ENCODE assay signal across 8 mouse cellular contexts in genomic region chr1:178318002-178318388, GRCm38 (mm10). TPM values are rescaled to one million over a fixed set of nuclear protein-coding genes. Genes with fewer than 3 reads are reported as not detected.
DNase-seq lines count a peak whose midpoint lies in the region; ATAC-seq and TF ChIP-seq lines count a peak whose summit lies in the region.

No protein-coding gene starts in this region.

- peaks cover 17% of the 10 kb centered on the region for H3K4me1 ChIP-seq in heart, embryonic 12.5 days (replicated peaks)
- H3K4me1 ChIP-seq in forebrain, embryonic 13.5 days, result peaks cover 30% of the 10 kb centered on the region
- peaks cover 57% of the 10 kb centered on the region for H3K4me1 ChIP-seq in megakaryocyte, embryonic 14.5 days

- intact Hi-C loops in heart, postnatal 36 days (cut with DNase I), result loop anchor here (1.0 to 2.0 kb wide), 3 partner anchors 18 to 87 kb away; no protein-coding TSS in a partner anchor

- H3K4me2 ChIP-seq in heart, embryonic 12.5 days, result peak overlapping the region; percentile 68
- peak overlapping the region; percentile 88 for H3K4me2 ChIP-seq in forebrain, embryonic 13.5 days

- no peaks in the 10 kb centered on the region for H3K27me3 ChIP-seq in heart, embryonic 12.5 days (replicated peaks)
- no peaks in the 10 kb centered on the region for H3K27me3 ChIP-seq in Patski
- H3K27me3 ChIP-seq in forebrain, embryonic 13.5 days, result no peaks in the 10 kb centered on the region
- no peaks in the 10 kb centered on the region for H3K27me3 ChIP-seq in megakaryocyte, embryonic 14.5 days (replicated peaks)

- TF ChIP-seq CTCF in Patski (IDR thresholded peaks at IDR 0.05), result no peak

- H3K9me3 ChIP-seq in heart, embryonic 12.5 days (replicated peaks), result no peaks in the 10 kb centered on the region
- H3K9me3 ChIP-seq in forebrain, embryonic 13.5 days (replicated peaks), result no peaks in the 10 kb centered on the region
- no peaks in the 10 kb centered on the region for H3K9me3 ChIP-seq in megakaryocyte, embryonic 14.5 days

- H3K27ac ChIP-seq in heart, embryonic 12.5 days (ENCODE audit: poor library complexity, severe bottlenecking), result peak overlapping the region; percentile 100
- H3K27ac ChIP-seq in forebrain, embryonic 13.5 days, result peak overlapping the region; percentile 100

- WGBS in heart, embryonic 12.5 days, result under 1% methylated on average over 17 of the region's 17 CpGs
- WGBS in forebrain, embryonic 13.5 days, result under 1% methylated on average over 17 of the region's 17 CpGs

- CTCF ChIA-PET in Patski (lab: Charles Lee), result interaction anchor here (1.4 kb wide), 2 partner anchors 114 to 146 kb away, joined by 3 to 5 read pairs; no protein-coding TSS in a partner anchor

- in situ Hi-C loops in Patski (cut with MboI; ENCODE audit: low pct_unique_long_range_greater_than_20kb), result loop anchor here (25.0 kb wide), 1 partner anchor 381 kb away; no protein-coding TSS in a partner anchor

- H3K36me3 ChIP-seq in heart, embryonic 12.5 days, result peaks cover 20% of the 10 kb centered on the region
- H3K36me3 ChIP-seq in forebrain, embryonic 13.5 days (ENCODE audit: poor library complexity, severe bottlenecking), result peaks cover 20% of the 10 kb centered on the region
- H3K36me3 ChIP-seq in megakaryocyte, embryonic 14.5 days (replicated peaks; ENCODE audit: low read length), result peaks cover 35% of the 10 kb centered on the region

- no peak for DNase-seq in heart, postnatal 36 days
- no peak for DNase-seq in Patski (ENCODE audit: low read depth, low spot score)
- DNase-seq in kidney, postnatal 14 days, result peak; percentile 92
- DNase-seq in Muller cell, postnatal 12 days (ENCODE audit: inconsistent ontology term), result no peak
- DNase-seq in cerebellum, postnatal 14 days, result no peak

- H3K9ac ChIP-seq in heart, embryonic 12.5 days, result peak overlapping the region; percentile 83
- peak overlapping the region; percentile 92 for H3K9ac ChIP-seq in forebrain, embryonic 13.5 days

- ATAC-seq in heart, embryonic 12.5 days (ENCODE audit: insufficient number of reproducible peaks, low FRiP score), result peak; percentile 83
- ATAC-seq in Patski, result peak; percentile 37
- ATAC-seq in forebrain, embryonic 13.5 days, result peak; percentile 80

- peak overlapping the region; percentile 65 for H3K4me3 ChIP-seq in heart, embryonic 12.5 days
- H3K4me3 ChIP-seq in forebrain, embryonic 13.5 days, result peak overlapping the region; percentile 67
- peak overlapping the region; percentile 97 for H3K4me3 ChIP-seq in megakaryocyte, embryonic 14.5 days (replicated peaks)

- POLR2A ChIA-PET in Patski (lab: Charles Lee), result interaction anchor here (0.6 to 9.2 kb wide), 4 partner anchors 18 to 168 kb away, joined by 3 to 80 read pairs (median 4); partner anchors contain the start of gene Hnrnpu

RNA-seq across cellular contexts. Expression of gene Cox20, which starts 0.9 kb away (rescaled TPM):
- 200 and 201 TPM in 2 replicates for polyA plus RNA-seq in heart, embryonic 12.5 days (2016; fragmentation: Nextera tagmentation; extraction: Ambion mirVana)
- 100 to 1,000 TPM; 105 to 109 TPM for total RNA-seq in heart, postnatal 36 days (2021)
- polyA plus RNA-seq in Patski (2021), result 98.4 TPM
- 146 and 191 TPM in 2 replicates for polyA plus RNA-seq in forebrain, embryonic 13.5 days (2015; fragmentation: Nextera tagmentation; extraction: Ambion mirVana)
- 17.2 TPM in 1 of 2 replicates, not detected in the other for polyA plus RNA-seq in megakaryocyte, embryonic 14.5 days (2012; ENCODE audit: insufficient read depth, low replicate concordance)

RNA-seq across cellular contexts. Expression of gene Hnrnpu, which starts 19.6 kb away (rescaled TPM):
- 482 and 495 TPM in 2 replicates for polyA plus RNA-seq in heart, embryonic 12.5 days (2016; fragmentation: Nextera tagmentation; extraction: Ambion mirVana)
- total RNA-seq in heart, postnatal 36 days (2021), result 100 to 1,000 TPM; 167 to 200 TPM
- polyA plus RNA-seq in Patski (2021), result 500 TPM
- polyA plus RNA-seq in forebrain, embryonic 13.5 days (2015; fragmentation: Nextera tagmentation; extraction: Ambion mirVana), result 334 and 374 TPM in 2 replicates
- polyA plus RNA-seq in megakaryocyte, embryonic 14.5 days (2012; ENCODE audit: insufficient read depth, low replicate concordance), result 67.1 and 198 TPM in 2 replicates
